Mouse (Mus musculus): ENCODE results near the gene Snx18.

- TF ChIP-seq HCFC1 (IDR thresholded peaks at IDR 0.05; ENCODE audit: borderline replicate concordance, insufficient read depth, low read length) (no peak), CHD2 (IDR thresholded peaks at IDR 0.05; ENCODE audit: low read depth, low read length) (no peak), ZC3H11A (IDR thresholded peaks at IDR 0.05; ENCODE audit: borderline replicate concordance, low read depth, low read length) (no peak), MAFK (IDR thresholded peaks at IDR 0.05; ENCODE audit: insufficient read depth, low read depth, low read length) (no peak), ZNF384 (IDR thresholded peaks at IDR 0.05; ENCODE audit: low read depth, low read length) (no peak)
Measured at GRCm38 (mm10) chr13:113607371-113607770, 11.0 kb downstream of the Snx18 start.

Measured in ES-E14 (cell line).